Mouse (Mus musculus): ENCODE results near the gene Fam110a.
A peak's percentile ranks its signal among the peaks of the same experiment; 100 is the strongest.

Fam110a gene

DNA sequence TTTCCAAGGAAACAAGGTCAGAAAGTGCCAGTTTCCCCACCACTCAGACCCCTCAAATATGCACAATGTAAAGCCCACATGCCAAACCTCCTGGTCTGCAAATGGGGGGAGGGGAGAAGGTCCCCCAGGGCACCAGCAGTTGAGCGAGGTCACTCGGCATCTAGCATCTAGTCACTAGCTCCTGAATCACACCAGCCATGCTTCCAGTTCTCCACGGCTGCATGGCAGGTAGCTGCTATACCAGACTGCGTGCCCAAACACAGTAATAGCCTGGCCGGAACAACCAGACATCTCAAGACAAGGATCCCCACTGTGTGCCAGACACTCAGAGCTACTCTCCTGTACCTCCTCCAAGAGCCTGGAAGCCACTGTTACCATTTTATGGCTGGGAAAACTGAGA lies 8.3 kb downstream of the Fam110a start:
- DNase-seq (ENCODE audit: low spot score in 2 of 2) = no peak

DNA sequence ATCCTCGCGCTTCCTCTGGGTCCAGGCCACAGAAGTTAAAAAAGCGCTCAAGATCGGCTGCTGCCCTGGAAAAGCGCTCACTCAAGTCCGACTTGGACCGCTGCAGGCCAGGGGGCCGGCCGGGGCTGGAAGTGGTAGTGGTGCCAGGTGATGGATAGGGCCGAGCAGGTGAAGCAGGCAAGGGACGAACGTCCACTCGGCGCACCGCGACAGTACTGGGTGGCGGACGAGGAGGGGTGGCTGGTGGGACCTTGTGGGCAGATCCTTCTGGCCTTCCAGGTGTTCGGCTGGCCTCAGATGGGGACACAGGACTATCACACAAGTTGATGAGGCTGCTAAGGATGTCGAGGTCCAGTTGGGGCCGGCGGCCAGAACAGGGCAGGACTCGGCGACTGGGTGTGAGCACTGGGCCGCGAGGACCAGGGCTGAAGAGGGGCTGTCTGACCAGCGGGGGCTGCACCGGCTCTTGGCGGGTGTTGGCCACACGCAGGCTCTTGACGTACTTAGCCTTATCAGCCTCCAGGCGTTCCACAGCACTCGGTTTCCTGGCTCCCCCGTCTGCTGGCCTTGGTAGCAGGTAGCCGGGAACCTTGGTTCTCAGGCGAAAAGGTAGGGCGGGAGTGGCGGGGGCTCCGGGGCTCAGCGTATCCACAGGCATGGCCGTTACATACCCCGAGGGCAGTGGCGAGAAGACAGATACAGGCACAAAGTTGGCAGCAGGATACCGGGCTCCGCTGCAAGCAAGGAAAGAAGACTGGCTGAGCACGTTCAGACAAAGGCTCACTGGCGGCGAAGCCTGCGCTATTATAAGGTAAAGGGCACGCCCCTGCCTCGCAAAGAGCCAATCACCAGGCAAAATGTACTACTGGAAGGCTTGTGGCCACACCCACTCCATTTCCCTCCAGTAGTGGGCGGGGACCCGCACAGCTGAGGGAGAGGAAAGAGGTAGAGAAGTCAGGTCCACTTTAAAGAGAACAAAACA lies 9.5 kb downstream of the Fam110a start:
- peak; percentile 87 to 88 for DNase-seq (ENCODE audit: low spot score in 2 of 2)

DNA sequence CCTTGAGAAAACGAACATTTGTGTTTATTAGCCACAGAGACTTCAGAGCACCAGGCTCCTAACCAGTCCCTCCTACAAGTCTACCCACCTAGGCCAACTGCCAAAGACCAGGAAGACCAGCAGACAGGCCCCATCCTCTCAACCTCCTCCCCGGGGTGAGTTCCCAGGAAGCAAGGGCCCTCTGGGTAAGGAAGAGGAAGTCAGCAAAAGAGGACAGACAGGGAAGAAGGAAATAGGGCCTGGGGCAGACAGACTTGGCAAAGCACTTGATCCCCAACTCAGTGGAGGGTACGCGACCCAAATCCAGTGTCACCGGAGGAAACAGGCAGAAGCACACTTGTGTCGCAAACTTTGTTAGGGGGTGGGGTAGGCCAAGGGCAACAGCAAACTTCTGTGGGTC lies 10.6 kb downstream of the Fam110a start:
- DNase-seq (ENCODE audit: low spot score in 2 of 2) = no peak

DNA sequence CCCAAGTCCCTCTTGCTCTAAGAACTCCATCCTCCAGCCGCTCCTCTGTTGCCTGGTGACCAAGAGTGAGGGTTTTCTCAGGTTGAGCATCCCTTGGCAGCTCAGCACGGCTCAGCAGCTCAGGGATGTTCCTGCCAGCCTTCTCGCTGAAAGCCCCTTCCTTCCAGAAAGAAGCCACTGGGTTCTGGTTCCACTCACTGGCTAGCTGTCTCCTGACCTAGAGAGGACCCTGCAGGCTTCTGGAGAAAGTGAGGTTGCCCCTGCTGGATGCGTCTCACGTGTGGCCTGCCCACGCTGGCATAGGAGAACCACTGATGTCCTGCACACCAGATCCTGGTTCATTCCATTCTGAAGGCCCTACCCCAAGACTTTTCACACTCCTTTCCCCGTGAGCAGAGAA lies 11.0 kb downstream of the Fam110a start:
- DNase-seq (ENCODE audit: low spot score in 2 of 2) = no peak

DNA sequence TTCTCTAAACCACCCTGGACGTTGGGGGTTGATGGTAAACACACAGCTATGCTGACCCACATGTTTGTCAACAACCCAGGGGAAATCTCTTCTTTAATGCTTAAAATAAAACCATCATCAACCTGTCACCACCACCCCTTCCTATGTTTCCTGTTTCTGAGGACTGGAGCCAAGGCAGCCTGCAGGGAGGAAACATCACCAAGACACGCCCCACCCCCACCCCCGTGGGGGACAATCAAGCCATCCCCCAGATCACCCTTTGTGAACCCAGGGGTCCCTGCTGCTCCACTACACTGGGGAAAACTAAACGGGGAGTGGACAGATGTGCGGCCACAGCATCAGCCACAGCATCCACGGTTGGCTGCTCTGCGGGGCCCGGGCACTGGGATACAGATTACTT lies 11.6 kb downstream of the Fam110a start:
- no peak for DNase-seq (ENCODE audit: low spot score in 2 of 2)

DNA sequence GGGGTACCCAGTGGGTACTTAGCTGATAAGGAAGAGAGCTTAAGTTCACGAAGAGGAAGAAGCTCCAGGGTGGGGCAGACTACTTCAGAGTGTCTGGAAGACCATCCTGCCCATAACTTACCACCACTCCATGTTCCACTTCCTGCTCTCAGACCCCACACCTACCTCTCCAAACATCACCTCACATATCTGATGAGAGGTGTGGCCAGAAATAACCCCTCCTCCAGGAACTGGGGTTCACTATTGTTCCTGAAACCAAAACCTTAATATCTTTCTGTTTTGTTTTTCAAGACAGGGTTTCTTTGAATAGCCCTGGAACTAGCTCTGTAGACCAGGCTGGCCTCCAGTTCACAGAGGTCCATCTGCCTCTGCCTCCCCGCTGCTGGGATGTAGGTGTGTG lies 12.2 kb downstream of the Fam110a start:
- DNase-seq (ENCODE audit: low spot score in 2 of 2) = no peak

DNA sequence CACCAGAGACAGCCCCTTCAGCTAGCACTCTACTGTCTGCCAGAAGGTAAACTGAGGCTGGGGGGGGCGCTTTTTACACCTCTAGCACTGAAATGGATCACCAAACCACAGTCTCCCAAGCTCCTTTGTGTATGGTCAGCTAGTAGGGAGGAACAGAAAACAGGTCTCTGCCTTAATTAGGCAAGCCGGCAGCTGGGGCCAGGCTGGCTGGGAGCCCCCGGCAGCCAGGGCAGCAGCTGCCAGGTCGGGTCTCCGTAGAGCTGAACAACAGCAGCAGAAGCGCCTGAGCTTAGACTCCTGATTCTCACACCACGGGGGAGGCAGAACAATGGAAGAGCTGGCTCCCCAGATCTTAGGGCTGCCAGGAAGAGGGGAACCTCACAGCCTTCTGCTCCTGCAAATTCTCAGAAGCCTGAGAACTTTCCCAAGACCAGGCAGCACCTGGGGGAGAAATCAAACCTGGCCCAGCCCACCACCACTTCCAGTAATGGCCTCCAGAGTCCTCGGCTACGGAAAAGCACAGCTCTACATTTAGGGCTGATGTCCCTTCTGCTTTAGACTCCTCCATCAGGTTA lies 12.8 kb downstream of the Fam110a start:
- no peak for DNase-seq (ENCODE audit: low spot score in 2 of 2)

DNA sequence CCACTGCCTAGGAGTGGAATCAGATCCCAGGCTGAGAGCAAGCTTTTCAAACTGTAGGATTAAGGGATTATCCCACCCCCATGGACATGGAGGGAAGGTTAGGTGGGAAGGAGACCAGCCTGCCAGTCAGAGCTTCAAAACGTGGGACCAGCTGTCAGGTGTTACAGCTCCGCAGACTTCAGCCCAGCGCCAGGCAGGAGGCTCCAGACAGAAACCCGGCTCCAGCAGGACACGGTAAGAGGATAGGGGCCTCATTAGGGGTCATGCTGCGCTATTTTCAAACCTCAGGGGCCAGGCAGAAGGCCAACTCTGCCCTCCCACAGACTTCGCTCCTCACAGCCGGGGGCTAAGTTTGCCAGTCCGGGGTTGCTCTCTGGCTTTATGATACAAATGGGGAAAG lies 16.0 kb downstream of the Fam110a start:
- DNase-seq (ENCODE audit: low spot score in 2 of 2) = no peak

DNA sequence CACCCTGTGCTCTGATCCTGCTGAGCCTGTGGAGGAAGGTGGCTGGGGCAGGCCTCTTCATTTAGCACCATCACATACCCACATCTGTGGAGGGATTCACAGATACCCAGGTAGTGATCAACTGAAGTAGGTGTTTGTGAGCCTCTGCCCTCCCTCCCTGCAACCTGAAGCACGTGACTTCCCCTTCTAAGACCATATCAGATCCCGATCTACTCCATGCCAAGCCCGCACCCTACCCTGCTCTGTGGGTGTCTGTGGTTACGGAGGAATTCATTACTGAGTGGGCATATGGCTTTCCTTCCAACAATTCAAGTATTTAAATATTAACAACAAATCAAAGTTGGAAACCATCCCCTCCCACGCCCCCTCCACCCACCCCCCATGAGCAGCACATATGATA lies 16.7 kb downstream of the Fam110a start:
- DNase-seq (ENCODE audit: low spot score in 2 of 2) = no peak

DNA sequence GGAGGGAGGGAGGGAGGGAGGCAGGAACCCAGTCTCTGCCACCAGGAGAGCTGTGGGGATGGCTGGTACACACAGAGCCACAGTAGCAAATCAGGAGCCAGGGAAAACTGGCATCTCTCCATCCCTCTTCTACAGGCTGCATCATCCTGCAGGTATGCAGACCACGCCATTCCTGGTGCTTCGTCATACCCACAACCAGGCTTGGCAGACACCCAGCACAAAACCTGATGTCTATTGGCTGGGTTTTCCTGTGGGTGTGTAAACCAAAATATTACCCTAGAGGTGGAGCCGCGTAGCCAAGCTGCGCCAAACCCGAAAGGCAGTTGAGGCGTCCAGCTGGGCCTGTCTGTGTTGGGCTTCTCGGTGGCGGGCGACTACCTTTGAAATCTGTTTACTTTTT lies 17.5 kb downstream of the Fam110a start:
- DNase-seq (ENCODE audit: low spot score in 2 of 2) = peak in 1 of 2 experiments; percentile 89

DNA sequence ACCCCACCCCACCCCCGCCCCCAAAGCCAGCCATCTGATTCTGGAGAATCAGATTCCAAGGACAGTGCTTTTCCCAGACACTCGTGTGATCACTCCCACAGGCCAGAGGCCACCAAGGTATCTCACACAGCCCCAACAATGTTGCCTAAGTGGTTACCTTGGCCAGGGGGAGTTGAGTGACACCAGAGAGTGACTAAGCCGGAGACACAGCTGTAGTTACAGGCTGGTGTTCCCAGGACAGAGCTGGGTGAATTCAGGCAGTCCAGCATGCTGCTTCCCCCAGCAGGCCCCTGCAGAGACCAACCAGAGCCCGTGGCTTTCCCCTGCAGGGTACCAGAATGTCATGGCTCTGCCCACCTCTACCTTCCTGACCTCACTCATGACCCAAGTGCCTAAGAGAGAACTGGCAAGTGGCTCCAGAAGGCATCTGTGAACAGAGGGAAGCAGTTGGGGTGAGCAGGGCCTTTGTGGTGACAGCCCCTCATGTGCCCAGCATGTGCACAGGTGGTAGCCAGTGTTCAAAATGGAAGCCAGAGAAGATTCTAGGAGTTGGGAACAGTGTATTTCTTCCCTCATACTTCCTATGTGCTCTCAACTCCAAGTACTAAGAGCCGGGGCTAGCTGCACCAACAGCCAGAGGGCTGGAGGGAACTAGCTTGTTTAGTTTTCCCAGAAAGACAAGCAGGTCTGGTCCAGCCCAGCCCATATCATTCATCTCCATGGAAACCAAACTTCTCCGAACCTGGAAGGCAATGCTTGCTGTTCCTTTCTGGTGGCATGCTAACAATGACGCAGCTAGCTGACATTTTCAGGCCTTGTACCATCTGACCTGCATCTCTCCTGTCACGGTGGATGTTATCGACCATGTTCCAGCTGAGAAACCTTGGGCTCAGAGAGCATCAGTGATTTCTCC lies 18.5 kb downstream of the Fam110a start:
- no peak for DNase-seq (ENCODE audit: low spot score in 2 of 2)

DNA sequence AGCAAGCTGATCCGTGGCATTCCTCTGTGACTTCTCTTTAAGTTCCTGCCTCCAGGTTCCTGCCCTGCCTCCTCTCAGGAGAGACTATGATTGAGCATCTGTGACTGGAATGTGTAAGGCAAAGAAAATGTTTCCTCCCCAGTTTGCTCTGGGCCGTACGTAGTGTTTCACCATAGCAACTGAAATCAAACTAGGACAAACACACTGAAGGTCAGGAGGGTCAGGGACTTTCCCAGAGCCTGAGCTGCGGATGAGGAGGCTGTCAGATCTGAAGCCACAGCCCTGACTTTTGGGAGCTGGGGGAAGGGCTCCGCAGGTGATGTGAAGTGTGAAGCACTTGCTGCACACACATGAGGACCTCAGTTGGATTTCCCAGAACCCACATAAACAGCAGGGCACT lies 20.7 kb downstream of the Fam110a start:
- DNase-seq (ENCODE audit: low spot score in 2 of 2) = no peak

DNA sequence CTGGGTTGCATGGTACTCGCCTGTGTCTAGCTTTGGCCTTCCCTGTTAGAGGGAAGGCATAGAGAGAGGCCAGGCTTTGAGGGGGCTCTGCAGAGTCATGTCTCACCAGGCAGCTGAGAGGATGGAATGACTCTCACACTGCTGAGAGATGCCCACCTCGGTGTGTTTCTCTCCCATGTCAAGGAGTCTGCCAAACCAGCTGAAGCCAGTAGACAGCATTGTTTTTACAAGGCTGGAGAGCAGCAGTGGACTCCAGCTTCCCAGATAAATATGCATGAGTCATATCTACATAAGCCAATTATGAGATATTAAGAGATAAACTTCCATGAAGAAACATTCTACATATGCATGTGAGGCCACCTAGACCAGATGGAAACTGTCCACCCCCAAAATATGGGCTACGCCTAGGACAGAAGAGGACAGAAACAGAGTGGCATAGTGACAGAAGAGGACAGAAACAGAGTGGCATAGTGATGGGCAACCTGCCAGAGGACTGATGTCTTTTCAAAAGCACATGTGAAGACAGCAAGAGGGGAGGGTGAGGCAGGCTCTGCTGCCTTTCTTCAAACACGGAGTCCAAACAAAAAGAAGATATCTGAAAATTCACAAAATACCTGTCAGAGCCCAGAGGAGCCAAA lies 23.4 kb downstream of the Fam110a start:
- DNase-seq (ENCODE audit: low spot score in 2 of 2) = no peak

DNA sequence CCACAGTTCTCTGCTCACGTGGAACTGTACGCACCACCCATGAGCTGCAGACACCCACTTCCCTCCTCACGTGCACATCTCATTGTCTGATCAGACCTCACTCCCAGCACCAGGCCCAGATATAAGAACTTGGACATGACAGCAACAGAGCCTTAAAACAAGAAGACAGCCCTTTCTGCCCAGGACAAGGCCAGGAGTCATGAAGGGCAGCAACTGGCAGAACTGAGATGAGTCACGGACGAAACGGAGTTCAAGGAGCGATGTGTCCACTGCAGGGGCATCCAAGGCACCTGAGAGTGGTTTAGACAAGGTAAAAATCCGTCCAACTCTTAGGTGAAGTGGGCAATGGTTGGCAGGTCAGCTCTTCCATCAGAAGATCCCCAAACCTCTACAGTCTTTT lies 26.4 kb downstream of the Fam110a start:
- DNase-seq (ENCODE audit: low spot score in 2 of 2) = no peak

DNA sequence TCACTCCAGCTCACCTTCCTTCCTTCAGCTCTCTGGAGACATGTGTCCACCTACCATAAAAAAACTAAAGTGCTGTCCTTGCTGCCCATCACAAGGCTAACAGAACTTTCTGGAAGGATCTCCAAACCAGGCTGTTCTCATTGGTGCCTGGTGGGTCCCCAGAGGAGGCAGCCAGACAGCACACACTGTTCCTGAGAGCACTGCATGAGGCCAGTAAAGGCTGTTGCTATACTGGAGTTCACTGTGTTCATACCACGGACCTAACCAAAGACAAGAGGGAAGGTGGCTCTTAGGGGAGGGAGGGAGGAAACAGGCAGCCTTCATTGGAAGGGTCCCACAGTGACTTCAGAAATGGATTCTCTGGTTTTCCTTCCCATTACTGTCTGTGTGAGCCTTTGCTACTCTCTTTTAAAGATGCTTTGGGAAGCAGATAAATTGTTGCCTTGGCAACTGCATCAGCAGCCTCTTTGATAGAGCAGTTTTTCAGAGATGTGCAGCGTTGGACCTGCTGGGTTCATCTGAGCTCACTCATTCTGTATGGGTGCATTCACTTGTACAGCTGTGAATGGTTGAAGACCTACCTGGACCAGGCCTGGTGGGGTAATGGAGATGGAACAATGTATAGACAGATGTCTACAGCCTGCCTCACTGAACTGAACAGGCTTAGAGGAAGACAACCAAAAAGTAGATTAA lies 30.8 kb downstream of the Fam110a start:
- DNase-seq (ENCODE audit: low spot score in 2 of 2) = no peak

DNA sequence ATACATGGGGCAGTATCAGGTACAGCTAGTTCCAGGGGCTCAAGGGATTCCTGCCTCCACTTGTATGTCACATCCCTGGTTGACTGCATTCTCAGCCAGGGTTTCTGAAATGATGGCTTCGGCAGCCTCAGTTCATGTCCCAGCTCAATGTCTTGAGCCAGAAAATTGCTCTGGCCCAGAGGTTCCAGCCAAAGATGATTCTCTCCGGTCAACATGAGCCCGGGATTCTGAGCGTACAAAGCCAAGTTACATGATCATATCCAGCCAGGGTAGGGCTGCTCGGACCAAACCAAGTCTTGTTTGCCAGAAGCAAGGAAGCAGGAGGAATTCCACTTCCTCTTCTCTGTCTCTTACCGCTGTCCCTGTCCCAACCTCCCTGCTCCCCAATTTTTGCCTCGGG lies 31.7 kb downstream of the Fam110a start:
- no peak for DNase-seq (ENCODE audit: low spot score in 2 of 2)

DNA sequence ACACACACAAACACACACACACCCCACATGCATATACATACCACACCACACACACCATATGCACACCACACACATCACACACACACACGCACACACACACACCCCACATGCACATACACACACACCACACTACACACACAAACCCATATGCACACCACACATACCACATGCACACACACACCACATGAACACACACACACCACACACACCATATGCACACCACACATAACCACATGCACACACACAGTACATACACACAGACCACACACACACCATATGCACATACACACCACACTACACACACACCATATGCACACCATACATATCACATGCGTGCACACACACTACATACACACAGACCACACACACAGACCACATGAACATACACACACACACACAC lies 32.4 kb downstream of the Fam110a start:
- DNase-seq (ENCODE audit: low spot score in 2 of 2) = no peak

DNA sequence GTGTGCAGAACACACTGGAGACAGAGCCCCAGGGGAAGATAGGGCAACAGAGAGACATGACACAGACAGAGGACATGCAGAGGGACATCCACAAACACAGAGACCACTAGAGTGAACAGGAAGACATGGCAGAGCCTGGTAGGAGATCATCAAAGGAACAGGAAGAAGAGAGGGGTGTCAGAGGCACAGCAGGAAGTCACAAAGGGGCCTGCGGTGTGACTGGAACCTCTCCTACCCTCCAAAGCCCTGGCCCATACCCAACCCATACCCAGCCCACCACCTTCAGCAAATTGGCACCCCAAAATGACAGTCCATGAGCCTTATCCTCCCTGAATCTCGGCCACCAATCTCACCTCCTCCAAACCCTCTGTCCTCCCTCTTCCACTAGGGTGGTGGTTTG lies 35.9 kb downstream of the Fam110a start:
- no peak for DNase-seq (ENCODE audit: low spot score in 2 of 2)

DNA sequence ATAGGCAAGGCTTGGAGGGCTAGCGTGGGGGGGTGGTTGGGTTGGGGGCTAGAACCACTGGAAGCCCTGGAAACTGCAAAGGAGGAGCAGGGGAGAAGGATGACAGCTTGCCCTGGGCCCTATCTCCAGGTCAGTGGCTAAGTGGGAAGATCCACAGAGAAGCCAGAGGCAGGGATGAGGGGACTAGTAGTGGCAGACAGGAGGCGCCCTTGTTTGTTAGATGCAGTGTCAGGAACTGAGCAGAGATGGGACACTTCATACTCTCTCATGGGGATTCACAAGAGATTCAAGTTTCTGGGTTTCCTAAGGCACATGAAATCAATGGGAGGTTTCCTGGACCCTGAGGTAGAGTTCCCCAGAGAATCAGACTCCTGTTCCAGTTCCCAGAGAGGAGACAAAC lies 38.8 kb downstream of the Fam110a start:
- peak in 1 of 2 experiments; percentile 61 for DNase-seq (ENCODE audit: low spot score in 2 of 2)

DNA sequence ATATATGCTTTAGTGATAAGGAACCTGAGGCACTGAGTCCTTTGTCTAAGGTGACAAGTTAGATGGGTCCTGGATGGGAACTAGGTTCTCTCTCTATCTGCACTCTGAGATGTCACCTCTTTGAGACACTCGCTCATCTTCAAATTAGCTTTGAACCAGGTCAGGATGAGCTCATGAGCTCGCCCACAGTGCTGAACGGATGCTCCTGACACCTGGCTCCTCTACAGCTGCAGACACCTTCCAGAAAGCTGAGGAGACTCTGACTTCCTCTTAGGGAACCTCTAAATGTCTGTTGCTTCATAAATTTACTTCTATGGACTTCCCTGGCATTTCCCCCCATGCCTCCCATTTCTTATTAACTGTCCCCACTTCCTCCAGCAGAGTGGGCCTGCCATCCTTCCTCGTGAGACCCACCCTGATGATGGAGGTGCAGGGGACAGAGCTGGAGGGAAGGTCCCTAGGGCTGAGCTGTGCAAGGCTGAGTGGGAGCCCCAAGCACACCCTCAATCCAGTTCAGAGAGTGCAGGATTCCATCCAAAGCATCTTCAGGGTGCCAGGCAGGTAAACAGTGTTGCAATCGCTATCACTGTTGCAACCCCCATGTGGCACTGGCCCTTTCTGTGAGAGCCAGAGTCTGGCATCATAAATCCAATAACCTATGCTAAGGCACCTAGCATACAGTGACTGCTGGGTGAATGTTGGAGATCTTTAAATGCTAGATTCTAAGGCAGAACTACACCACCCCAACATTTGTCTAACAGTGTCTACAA lies 40.2 kb downstream of the Fam110a start:
- no peak for DNase-seq (ENCODE audit: low spot score in 2 of 2)
